Mouse (Mus musculus): ENCODE results near the gene Tenm3.

Tenm3 gene

GRCm38 (mm10) chr8:48603165-48603840 lies 240.4 kb downstream of the Tenm3 start:
- ATAC-seq (ENCODE audit: insufficient number of reproducible peaks, low FRiP score, low TSS enrichment), result no peak

- ATAC-seq (ENCODE audit: insufficient number of reproducible peaks, low FRiP score, low TSS enrichment), result no peak
Measured at GRCm38 (mm10) chr8:48601621-48602020, 242.1 kb downstream of the Tenm3 start.

- no peak for ATAC-seq (ENCODE audit: insufficient number of reproducible peaks, low FRiP score, low TSS enrichment)
Measured at GRCm38 (mm10) chr8:48599028-48599427, 244.7 kb downstream of the Tenm3 start.

- no peak for ATAC-seq (ENCODE audit: insufficient number of reproducible peaks, low FRiP score, low TSS enrichment)
Measured at GRCm38 (mm10) chr8:48596332-48596731, 247.4 kb downstream of the Tenm3 start.

- no peak for ATAC-seq (ENCODE audit: insufficient number of reproducible peaks, low FRiP score, low TSS enrichment)
Measured at GRCm38 (mm10) chr8:48591818-48592217, 251.9 kb downstream of the Tenm3 start.

- ATAC-seq (ENCODE audit: insufficient number of reproducible peaks, low FRiP score, low TSS enrichment), result no peak
Measured at GRCm38 (mm10) chr8:48579732-48580131, 264.0 kb downstream of the Tenm3 start.

GRCm38 (mm10) chr8:48579144-48579543 lies 264.6 kb downstream of the Tenm3 start:
- no peak for ATAC-seq (ENCODE audit: insufficient number of reproducible peaks, low FRiP score, low TSS enrichment)

- no peak for ATAC-seq (ENCODE audit: insufficient number of reproducible peaks, low FRiP score, low TSS enrichment)
Measured at GRCm38 (mm10) chr8:48572941-48573340, 270.8 kb downstream of the Tenm3 start.

- ATAC-seq (ENCODE audit: insufficient number of reproducible peaks, low FRiP score, low TSS enrichment), result no peak
Measured at GRCm38 (mm10) chr8:48572345-48572744, 271.4 kb downstream of the Tenm3 start.

- ATAC-seq (ENCODE audit: insufficient number of reproducible peaks, low FRiP score, low TSS enrichment), result no peak
Measured at GRCm38 (mm10) chr8:48568608-48569007, 275.1 kb downstream of the Tenm3 start.

- no peak for ATAC-seq (ENCODE audit: insufficient number of reproducible peaks, low FRiP score, low TSS enrichment)
Measured at GRCm38 (mm10) chr8:48567929-48568607, 275.7 kb downstream of the Tenm3 start.

GRCm38 (mm10) chr8:48560227-48560626 lies 283.5 kb downstream of the Tenm3 start:
- no peak for ATAC-seq (ENCODE audit: insufficient number of reproducible peaks, low FRiP score, low TSS enrichment)

- peak; percentile 53; the same call in 1 of the 2 replicates for ATAC-seq (ENCODE audit: insufficient number of reproducible peaks, low FRiP score, low TSS enrichment)
Measured at GRCm38 (mm10) chr8:48555546-48556141, 288.1 kb downstream of the Tenm3 start.

GRCm38 (mm10) chr8:48554762-48555545 lies 288.8 kb downstream of the Tenm3 start:
- peak; percentile 38; the same call in 1 of the 2 replicates for ATAC-seq (ENCODE audit: insufficient number of reproducible peaks, low FRiP score, low TSS enrichment)

- ATAC-seq (ENCODE audit: insufficient number of reproducible peaks, low FRiP score, low TSS enrichment), result no peak
Measured at GRCm38 (mm10) chr8:48553791-48554288, 289.9 kb downstream of the Tenm3 start.

GRCm38 (mm10) chr8:48552306-48552705 lies 291.4 kb downstream of the Tenm3 start:
- ATAC-seq (ENCODE audit: insufficient number of reproducible peaks, low FRiP score, low TSS enrichment), result no peak

GRCm38 (mm10) chr8:48551370-48551769 lies 292.4 kb downstream of the Tenm3 start:
- no peak for ATAC-seq (ENCODE audit: insufficient number of reproducible peaks, low FRiP score, low TSS enrichment)

- no peak for ATAC-seq (ENCODE audit: insufficient number of reproducible peaks, low FRiP score, low TSS enrichment)
Measured at GRCm38 (mm10) chr8:48548908-48549307, 294.8 kb downstream of the Tenm3 start.

GRCm38 (mm10) chr8:48545631-48546030 lies 298.1 kb downstream of the Tenm3 start:
- no peak for ATAC-seq (ENCODE audit: insufficient number of reproducible peaks, low FRiP score, low TSS enrichment)

- ATAC-seq (ENCODE audit: insufficient number of reproducible peaks, low FRiP score, low TSS enrichment), result no peak
Measured at GRCm38 (mm10) chr8:48544840-48545239, 298.9 kb downstream of the Tenm3 start.

GRCm38 (mm10) chr8:48542141-48542540 lies 301.6 kb downstream of the Tenm3 start:
- ATAC-seq (ENCODE audit: insufficient number of reproducible peaks, low FRiP score, low TSS enrichment), result no peak

Measured in cerebellum, adult (tissue).